Mouse (Mus musculus) midbrain, embryonic 16.5 days (tissue): ENCODE measurements around the gene Piezo1. TPM values are rescaled to one million over a fixed set of nuclear protein-coding genes. Genes with fewer than 3 reads are reported as not detected.

Experiments used
- ATAC-seq: fragments of 200-750 bp; cut with Nextera tagmentation; 2 replicates; pipeline ENCODE4 v1.8.0; 2017; ENCODE audit warnings: moderate TSS enrichment
- H3K27ac ChIP-seq: fragments of 300-500 bp; sonication (generic); 2 replicates; pipeline ENCODE4 v1.5.1; 2014; ENCODE audit warnings: mild to moderate bottlenecking, low read length, mixed read lengths
- H3K27me3 ChIP-seq: fragments of 300-500 bp; sonication (generic); 2 replicates; pipeline ENCODE4 v1.6.1; 2014; ENCODE audit warnings: low read depth, low read length, mixed read lengths; ENCODE audit not compliant: control insufficient read depth, insufficient read depth
- H3K36me3 ChIP-seq: fragments of 300-500 bp; sonication (generic); 2 replicates; pipeline ENCODE4 v1.6.1; 2014; ENCODE audit warnings: mild to moderate bottlenecking, low read length, moderate library complexity, mixed read lengths; ENCODE audit not compliant: control insufficient read depth, insufficient read depth
- H3K4me1 ChIP-seq: fragments of 300-500 bp; sonication (generic); 2 replicates; pipeline ENCODE4 v1.6.1; 2014; ENCODE audit warnings: mild to moderate bottlenecking, low read length, mixed read lengths; ENCODE audit not compliant: control insufficient read depth, insufficient read depth
- H3K4me2 ChIP-seq: fragments of 300-500 bp; sonication (generic); 2 replicates; pipeline ENCODE4 v1.6.1; 2014; ENCODE audit warnings: mild to moderate bottlenecking, low read length, mixed read lengths
- H3K4me3 ChIP-seq: fragments of 300-500 bp; sonication (generic); 2 replicates; pipeline ENCODE4 v1.5.1; 2014; ENCODE audit warnings: low read depth, mild to moderate bottlenecking, low read length, moderate library complexity, mixed read lengths
- H3K9ac ChIP-seq: fragments of 300-500 bp; sonication (generic); 2 replicates; pipeline ENCODE4 v1.6.1; 2014; ENCODE audit warnings: low read depth, low read length, mixed read lengths
- H3K9me3 ChIP-seq: fragments of 300-500 bp; sonication (generic); replicated peaks from 2 replicates; pipeline ENCODE4 v1.6.1; 2014; ENCODE audit warnings: mild to moderate bottlenecking, low read length, mixed read lengths; ENCODE audit not compliant: control insufficient read depth, poor library complexity, severe bottlenecking
- WGBS: fragments of 180-500 bp; shearing (Covaris S2); extraction: QIAGEN DNeasy Blood & Tissue Kit; methylation state at CpG from one replicate; pipeline ENCODE4 v1.1.7; 2014; 5-methylcytosine and 5-hydroxymethylcytosine counted together
- polyA plus RNA-seq: library from polyadenylated mRNA; unstranded; fragments of >200 nt; fragmentation: Nextera tagmentation; extraction: Ambion mirVana; gene quantifications from 2 replicates; pipeline ENCODE4 v1.2.1, GENCODE M21; 2015

Piezo1 gene
- polyA plus RNA-seq, 1 experiment from 2014 or later: 1.8 TPM

- WGBS: under 1% methylated on average over 62 of the region's 62 CpGs
- Histone ChIP-seq H3K36me3 (0 out of 2 replicates have a peak, but pooled peaks cover 2% of the 10 kb centered on the region), H3K27me3 (no peaks in the 10 kb centered on the region), H3K4me2 (peak within 1 kb of the TSS; percentile 98), H3K4me3 (peak within 1 kb of the TSS; percentile 77), H3K9ac (peak within 1 kb of the TSS; percentile 78), H3K4me1 (peaks cover 18% of the 10 kb centered on the region), H3K27ac (peak within 1 kb of the TSS; percentile 92), H3K9me3 (no peaks in the 10 kb centered on the region)
- ATAC-seq: peak; percentile 96
Observed at GRCm38 (mm10) chr8:122567361-122568108, 16.4 kb upstream of the Piezo1 start, which contains the start of gene Cdt1. Gene Cdt1 (plus strand): TSS chr8:122568015.

- H3K27ac ChIP-seq: peak overlapping the region; percentile 92
- ATAC-seq: no peak
- no peaks in the 10 kb centered on the region for H3K9me3 ChIP-seq
- peaks cover 18% of the 10 kb centered on the region for H3K4me1 ChIP-seq
- H3K27me3 ChIP-seq: no peaks in the 10 kb centered on the region
- 0 out of 2 replicates have a peak, but pooled peaks cover 2% of the 10 kb centered on the region for H3K36me3 ChIP-seq
- 17% methylated on average over 6 of the region's 6 CpGs for WGBS
- H3K9ac ChIP-seq: peak overlapping the region; percentile 78
- H3K4me2 ChIP-seq: peak overlapping the region; percentile 98
- peak overlapping the region; percentile 77 for H3K4me3 ChIP-seq
Observed at GRCm38 (mm10) chr8:122566766-122567165, 15.6 kb upstream of the Piezo1 start.

GRCm38 (mm10) chr8:122564363-122565352 is 13.5 kb upstream of the Piezo1 start:
- Histone ChIP-seq H3K4me1 (peaks cover 18% of the 10 kb centered on the region), H3K4me2 (no peak overlapping the region), H3K27me3 (no peaks in the 10 kb centered on the region), H3K36me3 (no peaks in the 10 kb centered on the region), H3K9me3 (no peaks in the 10 kb centered on the region), H3K27ac (no peak overlapping the region), H3K9ac (no peak overlapping the region), H3K4me3 (no peak overlapping the region)
- WGBS: 90% methylated on average over 25 of the region's 25 CpGs
- ATAC-seq: no peak

GRCm38 (mm10) chr8:122561199-122561598 is 10.1 kb upstream of the Piezo1 start:
- Histone ChIP-seq H3K27me3 (no peaks in the 10 kb centered on the region), H3K4me2 (no peak overlapping the region), H3K9me3 (no peaks in the 10 kb centered on the region), H3K9ac (no peak overlapping the region), H3K4me3 (no peak overlapping the region), H3K36me3 (no peaks in the 10 kb centered on the region), H3K4me1 (no peaks in the 10 kb centered on the region; the same call in 1 of the 2 replicates), H3K27ac (no peak overlapping the region)
- ATAC-seq: no peak
- whole genome bisulfite sequencing: 89% methylated on average over 5 of the region's 5 CpGs

- Histone ChIP-seq H3K4me3 (no peak overlapping the region), H3K4me2 (no peak overlapping the region), H3K4me1 (no peaks in the 10 kb centered on the region), H3K36me3 (no peaks in the 10 kb centered on the region), H3K9me3 (no peaks in the 10 kb centered on the region), H3K9ac (no peak overlapping the region), H3K27me3 (no peaks in the 10 kb centered on the region), H3K27ac (no peak overlapping the region)
- WGBS: 23% methylated on average over 12 of the region's 12 CpGs
- no peak for ATAC-seq
Observed at GRCm38 (mm10) chr8:122558671-122559349, 7.7 kb upstream of the Piezo1 start.

- no peak for ATAC-seq
- H3K27ac ChIP-seq: no peak overlapping the region
- 55% methylated on average over 10 of the region's 10 CpGs for WGBS
- no peaks in the 10 kb centered on the region for H3K4me1 ChIP-seq
- H3K36me3 ChIP-seq: no peaks in the 10 kb centered on the region
- no peak overlapping the region for H3K4me3 ChIP-seq
- no peak overlapping the region for H3K4me2 ChIP-seq
- no peaks in the 10 kb centered on the region for H3K9me3 ChIP-seq
- H3K9ac ChIP-seq: no peak overlapping the region
- H3K27me3 ChIP-seq: no peaks in the 10 kb centered on the region
Observed at GRCm38 (mm10) chr8:122557248-122558038, 6.3 kb upstream of the Piezo1 start.

GRCm38 (mm10) chr8:122556030-122557009 is 5.2 kb upstream of the Piezo1 start:
- Histone ChIP-seq H3K27ac (no peak overlapping the region), H3K9ac (no peak overlapping the region)
- 67% methylated on average over 12 of the region's 12 CpGs for WGBS

More at GRCm38 (mm10) chr8:122556030-122557009, 5.2 kb upstream of the Piezo1 start:
- Histone ChIP-seq H3K4me3 (no peak overlapping the region), H3K27me3 (peaks cover 9% of the 10 kb centered on the region), H3K4me1 (peaks cover under 1% of the 10 kb centered on the region; the same call in 1 of the 2 replicates), H3K9me3 (no peaks in the 10 kb centered on the region), H3K36me3 (no peaks in the 10 kb centered on the region), H3K4me2 (no peak overlapping the region)
- ATAC-seq: no peak
